Mouse (Mus musculus) spleen, adult 2 months (tissue): ENCODE measurements at regions not wholly inside any gene's neighbourhood (a gene's known extent, or its start where the extent isn't known, plus 50 kb on each side); places are given as distances from the start of the nearest gene placed in this dataset.

Experiments used
- DNase-seq, 2 experiments: peaks; one replicate each; pipeline versions ENCODE4 v3.0.0 to v3.0.0-alpha.2; 2012 to 2021; ENCODE audit warnings: low spot score in 2 of 2, low read depth in 1 of 2
- H3K27ac ChIP-seq: fragments of 200-500 bp; 2 replicates; pipeline ENCODE4 v1.5.1; 2012; ENCODE audit warnings: low read length, inconsistent platforms; ENCODE audit not compliant: insufficient read depth
- H3K27me3 ChIP-seq: fragments of 200-500 bp; 2 replicates; pipeline ENCODE4 v1.6.1; 2012; ENCODE audit warnings: mild to moderate bottlenecking, moderate library complexity, low read length, inconsistent platforms; ENCODE audit not compliant: control insufficient read depth, insufficient read depth
- H3K36me3 ChIP-seq: fragments of 200-500 bp; 2 replicates; pipeline ENCODE4 v1.6.1; 2012; ENCODE audit warnings: mild to moderate bottlenecking, low read length, inconsistent platforms; ENCODE audit not compliant: control insufficient read depth, insufficient read depth
- H3K4me1 ChIP-seq: fragments of 200-500 bp; 2 replicates; pipeline ENCODE4 v1.6.1; 2011; ENCODE audit warnings: inconsistent platforms; ENCODE audit not compliant: control insufficient read depth, insufficient read depth, insufficient read length
- H3K4me3 ChIP-seq: fragments of 200-500 bp; 2 replicates; pipeline ENCODE4 v1.5.1; 2011; ENCODE audit warnings: mild to moderate bottlenecking, inconsistent platforms; ENCODE audit not compliant: insufficient read depth, insufficient read length; ENCODE audit errors: extremely low read depth
- CTCF ChIP-seq: fragments of 200-500 bp; IDR thresholded peaks from 2 replicates; pipeline ENCODE4 v1.5.1; 2011; ENCODE audit warnings: mild to moderate bottlenecking, inconsistent platforms; ENCODE audit not compliant: insufficient read depth, insufficient read length, insufficient replicate concordance; ENCODE audit errors: extremely low read depth
- POLR2A ChIP-seq: fragments of 200-500 bp; IDR thresholded peaks from 2 replicates; pipeline ENCODE4 v1.6.1; 2011; ENCODE audit warnings: low read depth, low read length, inconsistent platforms
- WGBS: fragments of 180-500 bp; shearing (Covaris S2); methylation state at CpG from one replicate; pipeline ENCODE4 v1.1.7; 2018; 5-methylcytosine and 5-hydroxymethylcytosine counted together

GRCm38 (mm10) chr16:77235449-77235848, 221.9 kb downstream of the Usp25 start:
- Histone ChIP-seq H3K4me3 (no peak overlapping the region), H3K4me1 (no peaks in the 10 kb centered on the region), H3K27me3 (no peaks in the 10 kb centered on the region), H3K36me3 (no peaks in the 10 kb centered on the region), H3K27ac (no peak overlapping the region)
- no peak for DNase-seq
- no peak for TF ChIP-seq POLR2A
- no peak for TF ChIP-seq CTCF
- WGBS: 91% methylated on average over 5 of the region's 5 CpGs
